Comparison of ENCODE assay signal across 16 mouse cellular contexts in genomic region chr8:61181592-61181991, GRCm38 (mm10).
"Had no signal": no experiment of that assay in that cellular context is flagged by ENCODE, and none has a peak within 500 bp of the region (broad histone marks: within the 10 kb centered on the region; RNA-seq: fewer than 3 reads in every experiment).

No protein-coding gene starts in this region.

- H3K4me1 ChIP-seq: hindbrain, embryonic 10.5 days; hindbrain, embryonic 12.5 days; limb, embryonic 10.5 days had no signal

- H3K27ac ChIP-seq: heart, embryonic 10.5 days; hindbrain, embryonic 10.5 days; hindbrain, embryonic 12.5 days; hindbrain, embryonic 14.5 days; layer of hippocampus, adult 2 months; left cerebral cortex, adult 2 months; limb, embryonic 10.5 days; limb, embryonic 12.5 days had no signal

- H3K4me2 ChIP-seq: heart, embryonic 12.5 days; hindbrain, embryonic 12.5 days; hindbrain, embryonic 14.5 days; limb, embryonic 12.5 days had no signal

- H3K36me3 ChIP-seq: heart, embryonic 10.5 days; heart, embryonic 12.5 days; hindbrain, embryonic 10.5 days; hindbrain, embryonic 12.5 days; limb, embryonic 10.5 days; limb, embryonic 12.5 days had no signal

- DNase-seq: kidney, adult 18-20 months; kidney, adult 8-10 months; kidney, postnatal 25 days; liver had no signal

- H3K27me3 ChIP-seq: heart, embryonic 12.5 days; hindbrain, embryonic 12.5 days; limb, embryonic 12.5 days had no signal

- H3K9ac ChIP-seq: heart, embryonic 12.5 days; hindbrain, embryonic 12.5 days; hindbrain, embryonic 14.5 days; limb, embryonic 12.5 days had no signal

- H3K4me3 ChIP-seq: heart, embryonic 10.5 days; heart, embryonic 12.5 days; hindbrain, embryonic 10.5 days; hindbrain, embryonic 12.5 days; layer of hippocampus, adult 2 months; left cerebral cortex, adult 2 months; limb, embryonic 10.5 days; limb, embryonic 12.5 days had no signal

- H3K9me3 ChIP-seq: heart, embryonic 10.5 days; heart, embryonic 12.5 days; hindbrain, embryonic 10.5 days; hindbrain, embryonic 12.5 days; limb, embryonic 10.5 days; limb, embryonic 12.5 days had no signal

- ATAC-seq: forebrain, embryonic 16.5 days; hindbrain, embryonic 16.5 days; inflammation-experienced regulatory T-cells, adult 6 months had no signal
